Mouse (Mus musculus) erythroid progenitor cell, adult 5-6 weeks (primary cell): ENCODE data around the gene Sytl1. TPM values are rescaled to one million over a fixed set of nuclear protein-coding genes. Genes with fewer than 3 reads are reported as not detected.

ENCODE experiments used
- ATAC-seq: replicated peaks from 2 replicates; pipeline ENCODE4 v1.8.0; 2016; ENCODE audit warnings: moderate number of reproducible peaks, mild to moderate bottlenecking, moderate TSS enrichment, inconsistent platforms; ENCODE audit not compliant: poor library complexity, low FRiP score, severe bottlenecking
- total RNA-seq, 2 experiments: library from RNA; stranded (forward) in 1 of 2; stranded (reverse) in 1 of 2; fragments of 150-400 nt in 1 of 2; fragments of 186-747, 209-891 nt in 1 of 2; gene quantifications; 2 replicates each; pipeline versions ENCODE4 v1.2.3 to v1.2.4; 2015 to 2017; ENCODE audit warnings: low replicate concordance in 2 of 2

The Sytl1 gene
- total RNA-seq, 2 experiments from 2014 or later, result 0.84 to 1.8 TPM

- ATAC-seq, result no peak
Measured at GRCm38 (mm10) chr4:133281951-133282481, 19.1 kb upstream of the Sytl1 start.

- ATAC-seq, result no peak
Measured at GRCm38 (mm10) chr4:133281513-133281912, 18.6 kb upstream of the Sytl1 start.

GRCm38 (mm10) chr4:133278482-133278881 is 15.6 kb upstream of the Sytl1 start:
- ATAC-seq, result no peak

- 0 out of 2 replicates have a peak, but pooled peaks have one; percentile 18 for ATAC-seq
Measured at GRCm38 (mm10) chr4:133278067-133278466, 15.2 kb upstream of the Sytl1 start.

- peak; percentile 95 for ATAC-seq
Measured at GRCm38 (mm10) chr4:133277104-133278026, 14.5 kb upstream of the Sytl1 start, which contains the start of gene Tmem222. Tmem222 (minus strand) TSS chr4:133277792.

- no peak for ATAC-seq
Measured at GRCm38 (mm10) chr4:133270929-133271328, 8.0 kb upstream of the Sytl1 start.

- no peak for ATAC-seq
Measured at GRCm38 (mm10) chr4:133269596-133269995, 6.7 kb upstream of the Sytl1 start.

GRCm38 (mm10) chr4:133268931-133269330 is 6.0 kb upstream of the Sytl1 start:
- no peak for ATAC-seq

- ATAC-seq, result no peak
Measured at GRCm38 (mm10) chr4:133266248-133266880, 3.5 kb upstream of the Sytl1 start.

- no peak for ATAC-seq
Measured at GRCm38 (mm10) chr4:133265759-133266158, 2.8 kb upstream of the Sytl1 start.

- ATAC-seq, result no peak
Measured at GRCm38 (mm10) chr4:133265297-133265696, 2.4 kb upstream of the Sytl1 start.

GRCm38 (mm10) chr4:133264559-133264958 is 1.6 kb upstream of the Sytl1 start:
- no peak for ATAC-seq

GRCm38 (mm10) chr4:133263756-133264155 is 843 bp upstream of the Sytl1 start:
- ATAC-seq, result no peak

- ATAC-seq, result no peak
Measured at GRCm38 (mm10) chr4:133262375-133262765, 543 bp downstream of the Sytl1 start.

GRCm38 (mm10) chr4:133261641-133262374 is 1.1 kb downstream of the Sytl1 start:
- no peak for ATAC-seq

GRCm38 (mm10) chr4:133257798-133258408 is 5.0 kb downstream of the Sytl1 start:
- ATAC-seq, result no peak

- ATAC-seq, result no peak
Measured at GRCm38 (mm10) chr4:133257230-133257629, 5.7 kb downstream of the Sytl1 start.

GRCm38 (mm10) chr4:133256820-133257219 is 6.1 kb downstream of the Sytl1 start:
- no peak for ATAC-seq

- ATAC-seq, result no peak
Measured at GRCm38 (mm10) chr4:133255392-133255791, 7.5 kb downstream of the Sytl1 start.

GRCm38 (mm10) chr4:133253412-133253811 is 9.5 kb downstream of the Sytl1 start:
- no peak for ATAC-seq
